Mouse (Mus musculus) yolk sac, embryonic 10.5 days (tissue): ENCODE data around the gene Add2.

Source experiments
- DNase-seq: peaks from one replicate; pipeline ENCODE4 v3.0.0-alpha.2; 2017; ENCODE audit warnings: low spot score

Gene Add2

GRCm38 (mm10) chr6:86079323-86079722 lies 50.8 kb downstream of the Add2 start:
- DNase-seq = no peak

- peak; percentile 25 for DNase-seq
Measured at GRCm38 (mm10) chr6:86085518-86085917, 57.0 kb downstream of the Add2 start.

DNA sequence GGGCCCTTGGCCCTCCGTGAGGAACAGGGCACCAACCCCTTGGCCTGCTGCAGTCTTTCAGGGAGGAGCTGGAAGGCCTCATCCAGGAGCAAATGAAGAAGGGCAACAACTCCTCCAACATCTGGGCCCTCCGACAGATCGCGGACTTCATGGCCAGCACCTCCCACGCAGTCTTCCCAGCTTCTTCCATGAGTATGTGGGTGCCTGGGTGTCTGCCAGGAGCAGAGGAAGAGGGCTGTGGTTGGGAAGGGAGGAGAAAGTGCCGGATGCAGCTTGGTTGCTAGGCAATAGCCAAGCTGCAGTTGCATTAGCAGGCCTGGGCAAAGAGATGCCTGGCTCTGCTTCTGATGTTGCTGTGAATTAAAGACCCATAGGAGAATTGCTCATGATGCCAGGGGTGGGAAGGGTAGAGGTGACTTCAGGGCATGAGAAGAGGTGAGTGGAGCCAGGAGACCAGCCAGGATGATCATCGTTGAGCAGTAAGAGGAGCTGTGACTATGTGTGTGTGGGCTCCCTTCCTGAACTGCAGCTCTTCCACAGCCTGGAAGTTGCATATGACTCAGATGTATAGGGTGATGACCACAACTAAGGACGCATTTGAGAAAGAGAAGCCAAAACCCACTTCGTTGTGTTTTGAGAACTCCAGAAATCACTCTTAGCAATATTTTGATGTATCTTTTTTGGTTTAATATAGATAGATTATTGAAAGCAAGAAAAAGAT lies 58.5 kb downstream of the Add2 start:
- no peak for DNase-seq

GRCm38 (mm10) chr6:86087813-86088212 lies 59.3 kb downstream of the Add2 start:
- no peak for DNase-seq

DNA sequence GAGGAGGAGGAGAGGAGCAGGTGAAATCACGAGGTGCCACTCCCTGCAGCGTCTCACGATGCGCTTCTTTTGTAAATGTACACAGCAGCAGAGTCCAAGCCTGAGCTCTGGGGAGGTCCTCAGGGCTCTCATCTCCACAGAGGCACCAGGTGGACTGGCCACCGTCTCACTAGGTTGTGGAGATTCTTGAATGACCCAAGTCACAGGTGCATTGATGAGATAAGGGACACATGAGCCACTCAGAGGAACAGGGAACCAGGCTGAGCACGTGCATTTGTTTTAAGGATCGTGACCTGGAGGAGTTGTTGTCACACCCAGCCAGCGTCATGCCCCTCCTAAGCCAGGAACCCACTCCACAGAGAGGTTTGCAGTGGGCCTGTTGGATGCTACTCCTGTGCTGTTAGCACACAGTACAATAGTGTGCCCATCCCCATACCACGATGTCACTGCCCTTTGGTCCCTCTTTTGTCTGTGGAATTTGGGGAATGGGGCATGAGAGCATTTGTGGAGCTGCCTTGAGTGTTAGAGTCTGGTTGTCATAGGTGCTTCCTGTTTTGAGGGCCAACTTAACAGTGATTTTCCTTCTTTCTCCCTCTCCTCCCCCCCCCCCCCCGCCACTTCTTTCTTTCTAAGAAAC lies 65.8 kb downstream of the Add2 start:
- DNase-seq = no peak

DNA sequence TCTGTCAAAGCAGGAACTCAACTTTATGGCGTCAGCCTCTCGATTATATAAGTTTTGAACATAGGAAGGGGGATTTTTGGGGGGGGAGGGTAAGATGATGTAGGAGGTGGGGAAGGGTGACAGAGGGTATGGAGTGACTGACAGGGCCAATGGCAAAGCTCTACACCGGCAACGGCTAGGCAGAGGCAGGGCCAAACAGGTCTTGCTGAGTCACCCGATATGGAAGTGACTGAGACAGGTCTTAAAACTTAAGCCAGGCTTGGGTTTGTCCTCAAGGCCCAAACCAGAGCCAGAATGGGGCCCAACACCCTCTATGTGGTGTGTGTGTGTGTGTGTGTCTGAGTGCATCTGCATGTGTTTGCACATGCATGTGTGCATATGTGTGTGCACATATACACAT lies 67.0 kb downstream of the Add2 start:
- DNase-seq = no peak

DNA sequence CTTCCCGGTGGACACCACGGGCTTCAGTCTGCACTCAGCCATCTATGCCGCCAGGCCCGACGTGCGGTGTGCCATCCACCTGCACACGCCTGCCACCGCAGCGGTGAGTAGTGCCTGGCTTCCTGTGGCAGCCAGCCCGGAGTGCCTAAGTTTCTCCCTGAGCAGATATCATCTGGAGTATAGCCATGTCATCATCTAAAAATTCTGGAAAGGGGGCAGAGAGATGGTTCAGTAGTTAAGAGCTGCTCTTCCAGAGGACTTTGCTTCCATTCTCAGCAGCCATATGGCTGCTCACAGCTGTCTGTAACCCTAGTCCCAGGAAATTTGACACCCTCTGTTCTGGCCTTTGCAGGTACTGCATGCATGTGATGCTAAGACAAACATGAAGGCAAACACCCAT lies 68.3 kb downstream of the Add2 start:
- DNase-seq = no peak

DNA sequence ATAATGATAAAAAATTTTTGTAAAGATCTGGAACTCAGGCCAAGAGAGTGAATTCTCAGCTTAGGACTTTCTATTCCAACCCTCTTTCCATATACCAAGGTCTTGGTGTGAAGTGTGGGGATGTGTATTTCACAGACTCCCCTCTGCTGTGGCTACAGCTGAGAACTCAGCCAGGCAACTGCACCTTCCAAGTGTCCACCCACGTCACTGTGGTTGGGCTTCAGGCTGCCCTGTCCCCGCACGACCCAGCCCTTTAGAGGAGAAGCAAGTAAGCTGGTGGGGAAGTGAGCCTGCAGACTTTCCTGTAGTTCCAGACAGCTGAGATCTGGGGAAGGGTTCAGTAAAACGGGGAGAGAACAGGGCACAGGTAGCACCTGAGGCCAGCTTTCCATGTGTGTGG lies 68.7 kb downstream of the Add2 start:
- no peak for DNase-seq

DNA sequence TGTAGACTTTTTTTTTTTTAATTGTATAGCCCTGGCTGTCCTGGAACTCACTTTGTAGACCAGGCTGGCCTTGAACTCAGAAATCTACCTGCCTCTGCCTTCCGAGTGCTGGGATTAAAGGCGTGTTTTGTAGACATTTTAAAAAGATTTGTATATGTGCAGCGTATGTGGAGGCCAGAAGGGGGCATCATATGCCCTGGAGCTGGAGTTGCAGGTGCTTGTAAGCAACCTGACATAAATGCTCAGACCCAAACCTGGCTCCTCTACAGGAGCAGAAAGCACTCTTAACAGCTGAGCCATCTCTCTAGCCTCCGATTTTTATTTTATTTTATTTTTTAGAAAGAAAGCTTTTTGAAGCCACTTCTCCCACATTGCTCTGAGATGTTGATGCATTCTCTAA lies 70.5 kb downstream of the Add2 start:
- DNase-seq = no peak

- no peak for DNase-seq
Measured at GRCm38 (mm10) chr6:86101451-86101850, 73.0 kb downstream of the Add2 start.

DNA sequence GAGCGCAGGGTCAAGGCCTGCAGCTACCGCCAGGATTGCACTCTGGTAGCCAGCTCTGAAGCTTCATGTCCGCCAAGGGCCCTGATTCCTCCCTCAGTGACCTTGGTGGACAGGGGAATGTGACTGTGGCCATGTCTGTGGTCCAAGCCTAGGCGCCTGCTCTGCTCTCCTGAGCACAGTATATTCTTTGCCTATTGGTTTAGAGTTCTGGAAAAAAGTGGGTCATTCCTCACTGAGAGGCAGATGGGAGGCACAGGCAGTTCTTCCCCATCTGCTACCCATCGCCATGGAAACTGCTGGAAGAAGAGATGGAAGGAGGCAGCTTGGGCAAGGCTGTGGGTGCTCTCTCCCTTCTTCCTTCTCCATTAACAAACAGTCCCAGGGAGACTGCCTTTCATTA lies 74.4 kb downstream of the Add2 start:
- no peak for DNase-seq

DNA sequence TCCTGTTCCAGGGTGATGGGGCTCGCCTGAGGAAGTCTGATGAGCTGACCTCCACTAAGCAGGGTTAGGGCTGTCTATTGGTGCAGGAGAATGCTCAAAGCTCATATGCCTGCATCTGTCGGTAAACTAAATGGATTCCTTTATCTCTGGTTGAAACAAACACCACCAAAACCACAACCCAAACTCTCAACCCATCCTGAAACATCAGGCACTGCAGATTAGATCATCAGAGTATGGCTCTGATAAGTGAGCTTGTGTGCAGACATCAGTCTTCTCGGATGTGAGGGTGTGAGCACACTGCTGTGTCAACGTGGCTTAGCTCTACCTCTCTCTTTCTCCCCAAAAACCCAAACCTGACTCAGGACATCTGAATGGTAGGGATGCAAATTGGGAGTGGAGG lies 75.1 kb downstream of the Add2 start:
- no peak for DNase-seq

- no peak for DNase-seq
Measured at GRCm38 (mm10) chr6:86104719-86105118, 76.2 kb downstream of the Add2 start.

GRCm38 (mm10) chr6:86106045-86106444 lies 77.6 kb downstream of the Add2 start:
- no peak for DNase-seq

DNA sequence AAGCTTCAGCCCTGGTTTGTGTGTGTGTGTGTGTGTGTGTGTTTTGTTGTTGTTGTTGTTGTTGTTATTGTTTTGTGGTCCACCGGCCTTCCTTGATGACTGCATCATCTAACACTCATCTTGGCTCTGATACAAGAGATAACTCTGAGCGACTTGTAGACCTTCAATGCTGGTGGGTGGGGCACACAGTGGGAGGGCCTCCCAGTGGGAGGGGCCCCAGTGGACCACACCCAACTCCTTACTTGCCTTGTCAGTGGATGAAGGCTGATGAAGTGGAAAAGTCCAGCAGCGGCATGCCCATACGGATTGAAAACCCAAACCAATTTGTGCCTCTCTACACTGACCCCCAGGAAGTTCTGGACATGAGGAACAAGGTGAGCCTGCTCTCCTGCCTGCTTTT lies 78.6 kb downstream of the Add2 start:
- DNase-seq = no peak

GRCm38 (mm10) chr6:86115843-86116242 lies 87.4 kb downstream of the Add2 start:
- DNase-seq = no peak

- no peak for DNase-seq
Measured at GRCm38 (mm10) chr6:86123057-86123456, 94.6 kb downstream of the Add2 start.

DNA sequence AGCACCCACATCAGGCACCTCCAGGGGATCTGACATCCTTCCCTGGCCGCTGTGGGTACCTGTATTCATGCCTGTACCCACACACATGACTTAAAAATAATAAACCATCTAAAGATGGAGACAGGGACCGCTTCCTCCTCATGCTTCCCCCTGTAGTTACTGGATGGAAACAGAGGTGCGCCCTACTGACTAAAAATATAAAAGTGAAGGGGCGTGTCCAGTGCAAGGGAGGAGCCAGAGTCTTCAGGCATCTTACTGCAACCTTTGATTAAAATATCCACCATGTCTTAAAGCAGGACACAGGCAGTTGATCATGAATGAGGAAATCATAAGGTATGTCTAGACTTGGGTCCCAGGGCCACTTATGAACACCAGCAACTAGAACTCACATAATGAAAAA lies 97.3 kb downstream of the Add2 start:
- DNase-seq = no peak

GRCm38 (mm10) chr6:86126953-86127581 lies 98.6 kb downstream of the Add2 start:
- DNase-seq = peak; percentile 50

DNA sequence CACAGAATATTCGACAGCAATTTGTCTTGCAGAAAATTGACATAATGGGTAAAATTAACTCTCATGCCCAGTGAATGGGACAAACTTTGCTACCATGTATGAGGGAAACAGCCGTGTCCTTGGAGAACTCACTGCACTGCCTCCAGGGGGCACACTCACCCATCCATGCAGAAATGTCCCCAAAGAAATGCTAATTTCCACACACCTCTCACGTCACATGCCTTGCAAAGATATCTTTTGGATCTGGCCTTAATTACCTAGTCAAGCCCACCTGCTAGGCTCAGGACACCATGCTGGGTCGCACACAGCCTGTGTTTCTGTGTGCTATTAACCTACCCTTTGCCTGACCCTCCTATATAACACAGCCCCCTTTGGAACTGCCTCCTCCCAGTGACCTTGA lies 100.0 kb downstream of the Add2 start:
- DNase-seq = peak; percentile 26

DNA sequence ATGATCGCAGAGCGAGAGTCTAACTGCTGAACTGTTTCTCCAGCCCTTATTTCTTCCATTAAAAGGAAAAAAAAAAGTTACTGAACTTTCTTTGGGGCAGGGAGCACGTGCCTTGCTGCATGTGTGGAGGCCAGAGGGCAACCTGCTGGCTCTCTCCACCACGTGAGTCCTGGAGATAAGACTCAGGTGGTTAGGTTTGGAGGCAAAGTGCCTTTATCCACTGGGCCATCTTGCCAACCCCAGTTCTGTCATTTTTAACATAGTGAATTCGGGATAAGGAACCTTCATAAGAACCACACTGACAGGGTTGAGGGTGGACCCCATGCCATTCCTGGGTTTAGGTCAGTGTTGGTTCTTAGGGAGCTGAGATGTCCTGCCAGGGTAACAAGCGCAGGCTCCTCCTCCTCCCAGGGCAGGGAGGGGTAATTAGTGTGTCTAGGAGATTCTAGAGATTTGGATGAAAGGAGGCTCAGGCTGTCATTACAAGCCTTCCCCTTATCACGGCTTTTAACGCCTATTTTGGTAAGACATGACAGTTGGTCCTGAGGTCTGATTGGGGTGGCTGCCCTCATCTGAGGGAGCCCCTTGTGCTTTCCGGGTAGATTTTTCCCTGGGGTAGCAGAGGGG lies 101.5 kb downstream of the Add2 start:
- peak; percentile 64 for DNase-seq

DNA sequence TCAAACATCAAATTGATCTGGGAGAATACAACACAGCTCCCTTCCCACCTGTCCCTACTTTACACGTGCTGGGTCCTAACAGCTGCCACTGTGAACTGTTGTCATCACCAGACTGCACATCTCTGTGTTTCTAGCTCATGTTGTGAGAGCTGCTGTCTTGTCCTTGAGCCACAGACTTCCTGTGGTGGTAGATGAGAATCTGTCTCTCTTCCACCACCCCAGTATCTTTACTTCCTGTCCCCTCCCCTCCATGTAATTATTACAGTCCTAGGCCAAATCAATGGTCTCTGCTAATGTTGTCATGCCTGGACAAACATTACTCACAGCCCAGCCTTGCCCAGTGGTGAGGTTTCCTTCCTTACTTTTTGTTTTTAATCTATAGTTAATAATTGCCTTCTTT lies 105.4 kb downstream of the Add2 start:
- no peak for DNase-seq

GRCm38 (mm10) chr6:86136206-86136605 lies 107.7 kb downstream of the Add2 start:
- no peak for DNase-seq
